Mouse (Mus musculus) cerebellum, postnatal 25 days (tissue): ENCODE data around the gene H2-DMb2.
A peak's percentile ranks its signal among the peaks of the same experiment; 100 is the strongest.

Source experiments
- DNase-seq, 2 experiments: peaks; one replicate each; pipeline ENCODE4 v3.0.0; 2021; ENCODE audit warnings: mixed read lengths in 2 of 2

The H2-DMb2 gene

GRCm38 (mm10) chr17:34119249-34120179 lies 23.6 kb upstream of the H2-DMb2 start, which contains the start of gene H2-DMa:
Gene H2-DMa, plus strand, starts transcription at chr17:34119541.
- peak; percentile 99 for DNase-seq

- peak; percentile 91 to 96 for DNase-seq
Measured at GRCm38 (mm10) chr17:34120180-34120723, 22.9 kb upstream of the H2-DMb2 start.

GRCm38 (mm10) chr17:34120814-34121171 lies 22.3 kb upstream of the H2-DMb2 start:
- DNase-seq: peak; percentile 86 to 89

GRCm38 (mm10) chr17:34121172-34121878 lies 21.8 kb upstream of the H2-DMb2 start:
- DNase-seq: peak; percentile 85 to 87

- DNase-seq: peak; percentile 75 to 82
Measured at GRCm38 (mm10) chr17:34121879-34122187, 21.3 kb upstream of the H2-DMb2 start.

- DNase-seq: peak; percentile 99
Measured at GRCm38 (mm10) chr17:34122188-34122984, 20.7 kb upstream of the H2-DMb2 start, which contains the start of gene Brd2. Gene Brd2, minus strand, starts transcription at chr17:34122634.

GRCm38 (mm10) chr17:34123111-34123510 lies 20.0 kb upstream of the H2-DMb2 start:
- no peak for DNase-seq

- DNase-seq: no peak
Measured at GRCm38 (mm10) chr17:34123518-34123917, 19.6 kb upstream of the H2-DMb2 start.

- DNase-seq: no peak
Measured at GRCm38 (mm10) chr17:34124649-34125048, 18.5 kb upstream of the H2-DMb2 start.

GRCm38 (mm10) chr17:34126826-34127420 lies 16.2 kb upstream of the H2-DMb2 start:
- no peak for DNase-seq

- DNase-seq: peak; percentile 79 to 83
Measured at GRCm38 (mm10) chr17:34127475-34127874, 15.6 kb upstream of the H2-DMb2 start.

- DNase-seq: no peak
Measured at GRCm38 (mm10) chr17:34128264-34128937, 14.7 kb upstream of the H2-DMb2 start.

GRCm38 (mm10) chr17:34128944-34129791 lies 13.9 kb upstream of the H2-DMb2 start:
- DNase-seq: no peak

GRCm38 (mm10) chr17:34130073-34130947 lies 12.8 kb upstream of the H2-DMb2 start:
- no peak for DNase-seq

GRCm38 (mm10) chr17:34131911-34132310 lies 11.2 kb upstream of the H2-DMb2 start:
- DNase-seq: no peak

- no peak for DNase-seq
Measured at GRCm38 (mm10) chr17:34133289-34133688, 9.8 kb upstream of the H2-DMb2 start.

GRCm38 (mm10) chr17:34134451-34134850 lies 8.7 kb upstream of the H2-DMb2 start:
- DNase-seq: no peak

- peak; percentile 99 for DNase-seq
Measured at GRCm38 (mm10) chr17:34135297-34136224, 7.5 kb upstream of the H2-DMb2 start.

GRCm38 (mm10) chr17:34137601-34138000 lies 5.5 kb upstream of the H2-DMb2 start:
- DNase-seq: no peak
